Mouse (Mus musculus) brain, embryonic 14.5 days (tissue): ENCODE measurements around the gene Ifnar2.

Experiments used
- CTCF ChIP-seq: fragments of 200-500 bp; IDR thresholded peaks from 2 replicates; pipeline ENCODE4 v1.5.1; 2012; ENCODE audit warnings: inconsistent platforms, mild to moderate bottlenecking, moderate library complexity, borderline replicate concordance; ENCODE audit not compliant: insufficient read depth, insufficient read length; ENCODE audit errors: extremely low read depth
- POLR2A ChIP-seq: fragments of 200-500 bp; IDR thresholded peaks from 2 replicates; pipeline ENCODE4 v1.6.1; 2012; ENCODE audit warnings: mild to moderate bottlenecking, inconsistent platforms, borderline replicate concordance; ENCODE audit not compliant: poor library complexity, insufficient read depth, insufficient read length, severe bottlenecking; ENCODE audit errors: extremely low read depth

DNA sequence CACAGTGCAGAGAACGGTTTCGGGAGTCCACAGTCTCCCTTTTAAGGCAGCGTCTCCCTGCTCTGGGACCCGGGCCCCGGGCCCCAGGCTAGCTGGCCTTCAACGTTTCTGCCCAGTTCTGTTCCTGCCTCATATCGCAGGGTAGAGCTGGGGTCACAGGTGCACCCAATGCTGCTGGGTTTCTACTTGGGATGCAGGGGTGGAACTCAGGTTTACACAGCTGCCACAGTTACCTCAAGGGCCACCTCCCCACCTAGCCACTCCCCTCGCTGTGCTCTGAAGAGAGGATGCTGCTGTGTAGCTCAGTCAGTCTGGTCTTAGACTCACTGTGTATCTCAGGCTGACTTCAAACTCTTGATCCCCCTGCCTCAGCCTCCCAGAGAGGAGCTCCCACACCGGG is 26.1 kb upstream of the Ifnar2 start:
- TF ChIP-seq POLR2A (no peak), CTCF (no peak)
